In the genomic region with DNA sequence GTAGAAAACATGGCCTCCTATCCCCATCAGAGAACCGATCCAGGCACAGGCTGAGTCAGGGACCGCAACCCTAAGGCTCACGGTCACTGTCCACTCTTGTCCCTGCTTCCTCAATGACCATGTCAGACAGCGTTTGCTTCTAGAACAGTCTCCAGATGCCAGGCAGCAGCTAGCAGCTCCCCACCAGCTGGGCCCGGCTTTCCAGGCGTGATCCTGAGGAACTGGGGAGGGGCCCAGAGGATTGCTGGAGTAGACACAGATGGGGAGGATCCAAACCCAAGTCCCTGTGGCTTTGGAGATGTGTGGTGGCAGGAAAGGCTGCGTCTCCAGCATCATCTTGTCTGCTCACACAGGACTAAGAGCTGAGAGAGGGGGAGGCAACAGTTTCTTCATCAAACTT, we compare ENCODE assay signal across 12 mouse cellular contexts. TPM values are rescaled to one million over a fixed set of nuclear protein-coding genes. Genes with fewer than 3 reads are reported as not detected.
DNase-seq lines count a peak whose midpoint lies in the region; ATAC-seq lines count a peak whose summit lies in the region.
"Had no signal": no experiment of that assay in that cellular context is flagged by ENCODE, and none has a peak within 500 bp of the region (broad histone marks: within the 10 kb centered on the region; RNA-seq: fewer than 3 reads in every experiment).

No protein-coding gene starts in this region.

- DNase-seq in kidney, postnatal 14 days, result peak; percentile 34
- DNase-seq in kidney, adult 18-20 months, result no peak
- DNase-seq in heart, postnatal 10 days, result peak; percentile 65 to 73
- DNase-seq in limb, embryonic 10.5 days (ENCODE audit: low spot score), result no peak
- no peak for DNase-seq in liver
- DNase-seq in hindbrain, embryonic 10.5 days (ENCODE audit: low spot score), result no peak
- DNase-seq: cerebellum, adult 9-10 months; thymus, adult 18-20 months had no signal

- H3K27ac ChIP-seq in limb, embryonic 10.5 days, result peak overlapping the region; percentile 37; the same call in 1 of the 2 replicates
- H3K27ac ChIP-seq in stomach, embryonic 15.5 days, result peak overlapping the region; percentile 76
- no peak overlapping the region for H3K27ac ChIP-seq in hindbrain, embryonic 10.5 days
- H3K27ac ChIP-seq: liver, embryonic 14.5 days had no signal

- intact Hi-C loops in heart, postnatal 10 days (cut with DNase I), result no loop called here

- no peaks in the 10 kb centered on the region for H3K27me3 ChIP-seq in limb, embryonic 10.5 days (ENCODE audit: low read depth, poor library complexity, severe bottlenecking)
- H3K27me3 ChIP-seq in stomach, embryonic 15.5 days (replicated peaks), result no peaks in the 10 kb centered on the region
- H3K27me3 ChIP-seq in hindbrain, embryonic 10.5 days (ENCODE audit: insufficient read depth, poor library complexity, severe bottlenecking), result no peaks in the 10 kb centered on the region
- H3K27me3 ChIP-seq: CH12.LX had no signal

- peaks cover 44% of the 10 kb centered on the region for H3K4me1 ChIP-seq in limb, embryonic 10.5 days
- peaks cover 32% of the 10 kb centered on the region for H3K4me1 ChIP-seq in stomach, embryonic 15.5 days
- peaks cover 16% of the 10 kb centered on the region for H3K4me1 ChIP-seq in hindbrain, embryonic 10.5 days (replicated peaks)

- H3K4me2 ChIP-seq in stomach, embryonic 15.5 days, result peak overlapping the region; percentile 38

- H3K36me3 ChIP-seq in limb, embryonic 10.5 days, result peaks cover 29% of the 10 kb centered on the region
- peaks cover 13% of the 10 kb centered on the region for H3K36me3 ChIP-seq in stomach, embryonic 15.5 days
- peaks cover 23% of the 10 kb centered on the region for H3K36me3 ChIP-seq in hindbrain, embryonic 10.5 days

- 80% methylated on average over 7 of the region's 7 CpGs for WGBS in limb, embryonic 10.5 days
- 62% methylated on average over 7 of the region's 7 CpGs for WGBS in stomach, embryonic 15.5 days
- WGBS in hindbrain, embryonic 10.5 days, result 85% methylated on average over 7 of the region's 7 CpGs

- no peak for ATAC-seq in stomach, embryonic 15.5 days (ENCODE audit: insufficient read depth, low FRiP score, low read depth)

- no peak overlapping the region for H3K9ac ChIP-seq in stomach, embryonic 15.5 days
- H3K9ac ChIP-seq: liver, embryonic 14.5 days had no signal

- H3K9me3 ChIP-seq in limb, embryonic 10.5 days (replicated peaks), result no peaks in the 10 kb centered on the region
- H3K9me3 ChIP-seq in stomach, embryonic 15.5 days, result no peaks in the 10 kb centered on the region
- no peaks in the 10 kb centered on the region for H3K9me3 ChIP-seq in hindbrain, embryonic 10.5 days

- H3K4me3 ChIP-seq in limb, embryonic 10.5 days, result no peak overlapping the region
- no peak overlapping the region for H3K4me3 ChIP-seq in stomach, embryonic 15.5 days (replicated peaks)
- H3K4me3 ChIP-seq in hindbrain, embryonic 10.5 days, result no peak overlapping the region
- H3K4me3 ChIP-seq: layer of hippocampus, adult 2 months had no signal

RNA-seq across cellular contexts. Expression of a gene that starts 2.1 kb away (rescaled TPM):
- total RNA-seq in heart, postnatal 10 days (2021), result 1 to 10 TPM; 2.3 to 3.6 TPM
- polyA plus RNA-seq in limb, embryonic 10.5 days (2016; fragmentation: Nextera tagmentation; extraction: Ambion mirVana), result 1.8 and 4.1 TPM in 2 replicates
- polyA plus RNA-seq in stomach, embryonic 15.5 days (2015; fragmentation: Nextera tagmentation; extraction: Ambion mirVana), result 9.5 and 11.6 TPM in 2 replicates
- polyA plus RNA-seq in hindbrain, embryonic 10.5 days (2016; fragmentation: Nextera tagmentation; extraction: Ambion mirVana), result 0.27 and 0.39 TPM in 2 replicates

RNA-seq across cellular contexts. Expression of a gene that starts 11.0 kb away (rescaled TPM):
- 10 to 100 TPM; 24.1 to 28.2 TPM for total RNA-seq in heart, postnatal 10 days (2021)
- polyA plus RNA-seq in limb, embryonic 10.5 days (2016; fragmentation: Nextera tagmentation; extraction: Ambion mirVana), result 92.3 and 97.5 TPM in 2 replicates
- polyA plus RNA-seq in stomach, embryonic 15.5 days (2015; fragmentation: Nextera tagmentation; extraction: Ambion mirVana), result 66.0 and 66.4 TPM in 2 replicates
- 79.0 and 82.1 TPM in 2 replicates for polyA plus RNA-seq in hindbrain, embryonic 10.5 days (2016; fragmentation: Nextera tagmentation; extraction: Ambion mirVana)

RNA-seq across cellular contexts. Expression of a gene that starts 41.0 kb away (rescaled TPM):
- total RNA-seq in heart, postnatal 10 days (2021), result 10 to 100 TPM; 16.8 to 20.4 TPM
- polyA plus RNA-seq in limb, embryonic 10.5 days (2016; fragmentation: Nextera tagmentation; extraction: Ambion mirVana), result 4.1 and 7.1 TPM in 2 replicates
- 10.6 and 11.2 TPM in 2 replicates for polyA plus RNA-seq in stomach, embryonic 15.5 days (2015; fragmentation: Nextera tagmentation; extraction: Ambion mirVana)
- 4.8 and 5.1 TPM in 2 replicates for polyA plus RNA-seq in hindbrain, embryonic 10.5 days (2016; fragmentation: Nextera tagmentation; extraction: Ambion mirVana)

Comparison
In these comparisons a context has a peak if more than half of its experiments do, and no peak if none do; other contexts are left out.
1. DNase-seq: peak in kidney, postnatal 14 days (single experiment) and heart, postnatal 10 days (2 of 2); none in kidney, adult 18-20 months (single experiment), limb, embryonic 10.5 days (single experiment), liver (single experiment) and hindbrain, embryonic 10.5 days (single experiment).